Comparison of ENCODE assay signal across 13 mouse cellular contexts in genomic region chr2:77790846-77791245, GRCm38 (mm10). TPM values are rescaled to one million over a fixed set of nuclear protein-coding genes. Genes with fewer than 3 reads are reported as not detected.
"Had no signal": no experiment of that assay in that cellular context is flagged by ENCODE, and none has a peak within 500 bp of the region (broad histone marks: within the 10 kb centered on the region; RNA-seq: fewer than 3 reads in every experiment).

No protein-coding gene starts in this region.

- H3K9ac ChIP-seq: limb, embryonic 13.5 days; liver, embryonic 14.5 days; midbrain, embryonic 12.5 days; neural tube, embryonic 13.5 days; stomach, embryonic 15.5 days had no signal

- H3K36me3 ChIP-seq: limb, embryonic 13.5 days; midbrain, embryonic 12.5 days; neural tube, embryonic 13.5 days; stomach, embryonic 15.5 days had no signal

- H3K4me2 ChIP-seq: limb, embryonic 13.5 days; midbrain, embryonic 12.5 days; neural tube, embryonic 13.5 days; stomach, embryonic 15.5 days had no signal

- ATAC-seq: midbrain, embryonic 16.5 days had no signal

- H3K4me1 ChIP-seq: midbrain, embryonic 12.5 days; neural tube, embryonic 13.5 days; stomach, embryonic 15.5 days had no signal

- H3K27ac ChIP-seq: limb, embryonic 13.5 days; liver, embryonic 14.5 days; midbrain, embryonic 12.5 days; neural tube, embryonic 13.5 days; stomach, embryonic 15.5 days had no signal

- DNase-seq: kidney, postnatal 25 days; left cerebral cortex, postnatal 4 days; lung, adult 18-20 months; right cerebral cortex, postnatal 14 days; thymus, adult 2 months; thymus, postnatal 25 days had no signal

- H3K9me3 ChIP-seq: limb, embryonic 13.5 days; midbrain, embryonic 12.5 days; neural tube, embryonic 13.5 days; stomach, embryonic 15.5 days had no signal

- H3K27me3 ChIP-seq: midbrain, embryonic 12.5 days; neural tube, embryonic 13.5 days; stomach, embryonic 15.5 days had no signal

- H3K4me3 ChIP-seq: limb, embryonic 13.5 days; midbrain, embryonic 12.5 days; neural tube, embryonic 13.5 days; stomach, embryonic 15.5 days had no signal

RNA-seq across cellular contexts. Expression of gene Zfp385b, which starts 28.6 kb away (rescaled TPM):
- polyA plus RNA-seq: spleen, adult 2 months had no signal
